Mouse (Mus musculus): Measurements from ENCODE around the gene Spsb1. TPM values are rescaled to one million over a fixed set of nuclear protein-coding genes. Genes with fewer than 3 reads are reported as not detected.

The Spsb1 gene
- total RNA-seq, 2 experiments from 2014 or later, result 31.6 TPM

GRCm38 (mm10) chr4:149855892-149856807 lies 98.7 kb downstream of the Spsb1 start:
- DNase-seq, result no peak

GRCm38 (mm10) chr4:149855180-149855891 lies 99.5 kb downstream of the Spsb1 start:
- DNase-seq, result no peak

- no peak for DNase-seq
These were observed 100.1 kb downstream of the Spsb1 start for GRCm38 (mm10) chr4:149854770-149855169.

GRCm38 (mm10) chr4:149854301-149854708 lies 100.5 kb downstream of the Spsb1 start:
- DNase-seq, result peak; percentile 62

GRCm38 (mm10) chr4:149853698-149854284 lies 101.1 kb downstream of the Spsb1 start:
- DNase-seq, result no peak

DNA sequence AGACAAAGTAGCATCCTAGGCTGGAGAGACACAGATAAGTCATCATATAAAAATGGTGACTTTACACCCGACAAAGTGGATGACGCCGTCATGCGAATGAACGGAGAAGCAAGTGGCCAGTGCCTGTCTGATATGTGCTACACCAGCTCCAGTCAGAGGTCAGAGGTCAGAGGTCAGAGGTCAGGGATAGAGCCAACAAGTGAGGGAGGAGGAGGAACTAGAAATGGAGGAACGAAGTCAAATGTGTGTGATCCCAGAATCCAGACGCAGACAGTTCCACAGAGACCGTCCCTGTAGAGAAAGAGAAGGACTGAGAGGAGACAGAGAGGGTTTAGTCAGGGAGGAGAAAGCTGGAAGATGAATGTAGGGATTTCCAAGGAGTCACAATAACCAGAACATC lies 103.3 kb downstream of the Spsb1 start:
- DNase-seq, result no peak

DNA sequence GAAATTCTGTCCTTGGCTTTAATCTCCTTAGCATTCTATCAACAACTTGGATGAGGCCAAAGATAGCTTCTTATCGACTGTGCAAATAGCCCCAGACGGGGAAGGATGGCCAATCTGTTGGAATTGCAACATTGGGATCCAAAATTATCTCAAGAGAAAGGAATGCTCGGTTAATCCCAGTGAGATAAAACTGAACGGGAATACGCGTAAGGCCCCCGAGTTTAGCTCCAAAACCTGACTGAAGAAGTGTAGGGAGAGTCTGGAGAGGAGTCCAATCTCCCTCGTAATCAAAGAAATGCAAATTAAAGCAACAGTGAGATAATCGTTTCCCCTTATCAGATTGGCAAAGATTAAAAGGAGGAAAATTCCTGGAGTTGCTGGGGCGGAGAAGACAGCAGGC lies 104.2 kb downstream of the Spsb1 start:
- DNase-seq, result no peak

DNA sequence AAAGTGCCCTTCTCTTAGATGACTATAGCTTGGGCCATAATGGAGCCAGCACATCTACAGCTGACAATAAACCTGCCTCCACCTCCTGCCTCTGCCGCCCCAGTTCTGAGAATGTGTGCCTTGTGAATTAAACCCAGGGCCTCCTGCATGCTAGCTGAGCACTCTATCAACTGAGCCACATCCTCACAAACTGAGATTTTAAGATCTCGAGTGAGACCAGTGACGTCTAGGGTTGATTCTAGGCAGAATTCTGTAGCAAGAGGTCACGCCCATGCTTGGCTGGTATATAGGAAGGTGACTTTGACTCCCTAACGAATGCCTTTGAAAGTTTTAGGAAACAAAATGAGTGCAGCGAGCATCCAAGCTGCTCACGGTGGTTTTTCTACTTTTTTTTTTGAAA lies 104.8 kb downstream of the Spsb1 start:
- DNase-seq, result no peak

GRCm38 (mm10) chr4:149849035-149849434 lies 105.8 kb downstream of the Spsb1 start:
- no peak for DNase-seq

- peak; percentile 60 for DNase-seq
These were observed 107.8 kb downstream of the Spsb1 start for GRCm38 (mm10) chr4:149846861-149847631.

Other genes with a start within 250 kb of the Spsb1 start
- 10 to 100 TPM; 35.0 to 43.6 TPM for gene Tmem201, start 217.0 kb downstream of the Spsb1 start, total RNA-seq (2021)
- gene Slc25a33, start 180.8 kb downstream of the Spsb1 start, total RNA-seq (2021), result 10 to 100 TPM; 24.3 to 34.0 TPM
- 100 to 1,000 TPM; 102 to 133 TPM for gene H6pd, start 54.0 kb upstream of the Spsb1 start, total RNA-seq (2021)
- 1 to 10 TPM; 2.7 to 4.9 TPM for gene Gpr157, start 132.3 kb upstream of the Spsb1 start, total RNA-seq (2021)
- gene Slc2a5, start 164.2 kb upstream of the Spsb1 start, total RNA-seq (2021), result under 1 TPM; 0.27 to 0.75 TPM
- gene Slc2a7, start 193.9 kb upstream of the Spsb1 start, total RNA-seq (2021), result not detected
- gene Car6, start 246.3 kb upstream of the Spsb1 start, total RNA-seq (2021), result under 1 TPM; 0.27 to 0.54 TPM